Mouse (Mus musculus): ENCODE results near the gene Epsti1. TPM values are rescaled to one million over a fixed set of nuclear protein-coding genes. Genes with fewer than 3 reads are reported as not detected.

Gene Epsti1
- polyA plus RNA-seq, 1 experiment from 2014 or later, result 124 TPM

- WGBS (ENCODE audit: missing documents), result 53% methylated on average over 10 of the region's 10 CpGs
- Histone ChIP-seq H3K27ac (no peak overlapping the region), H3K79me2 (ENCODE audit: inconsistent target) (no peaks in the 10 kb centered on the region), H3K36me3 (ENCODE audit: inconsistent target) (no peaks in the 10 kb centered on the region), H3K4me3 (ENCODE audit: inconsistent target) (no peak overlapping the region)
Measured at GRCm38 (mm10) chr14:78011808-78012207, 107.8 kb downstream of the Epsti1 start.

- no peak overlapping the region for H3K4me3 ChIP-seq (ENCODE audit: inconsistent target)
- 88% methylated on average over 7 of the region's 7 CpGs for WGBS (ENCODE audit: missing documents)
Measured at GRCm38 (mm10) chr14:78015540-78016321, 111.7 kb downstream of the Epsti1 start.

GRCm38 (mm10) chr14:78016398-78016797 lies 112.4 kb downstream of the Epsti1 start:
- no peaks in the 10 kb centered on the region for H3K36me3 ChIP-seq (ENCODE audit: inconsistent target)
- no peaks in the 10 kb centered on the region for H3K79me2 ChIP-seq (ENCODE audit: inconsistent target)
- H3K4me3 ChIP-seq (ENCODE audit: inconsistent target), result no peak overlapping the region
- WGBS (ENCODE audit: missing documents), result 90% methylated on average over 4 of the region's 4 CpGs
- H3K27ac ChIP-seq, result no peak overlapping the region

More at GRCm38 (mm10) chr14:78015540-78016321, 111.7 kb downstream of the Epsti1 start:
- Histone ChIP-seq H3K79me2 (ENCODE audit: inconsistent target) (no peaks in the 10 kb centered on the region), H3K36me3 (ENCODE audit: inconsistent target) (no peaks in the 10 kb centered on the region), H3K27ac (no peak overlapping the region)

DNA sequence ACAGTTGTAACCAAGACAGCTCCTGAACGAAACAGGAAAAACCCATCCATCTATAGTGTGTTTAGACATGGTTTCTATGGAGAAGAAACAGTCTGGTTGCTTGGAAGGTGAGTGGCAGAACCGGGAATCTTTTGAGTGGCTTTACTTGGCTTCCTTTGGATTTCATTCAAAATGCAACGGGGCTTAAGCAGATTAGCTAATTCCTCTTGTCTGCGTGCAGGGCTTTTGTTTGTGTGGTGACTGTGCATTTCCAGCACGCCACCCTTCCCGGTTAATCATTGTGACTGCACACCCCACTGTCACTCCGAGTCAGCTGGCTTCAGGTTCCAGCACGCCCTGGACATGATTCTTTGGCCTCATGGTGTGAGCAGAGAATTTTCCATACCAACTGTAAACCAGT lies 115.9 kb downstream of the Epsti1 start:
- H3K36me3 ChIP-seq (ENCODE audit: inconsistent target), result no peaks in the 10 kb centered on the region
- H3K79me2 ChIP-seq (ENCODE audit: inconsistent target), result no peaks in the 10 kb centered on the region
- no peak overlapping the region for H3K27ac ChIP-seq
- no peak overlapping the region for H3K4me3 ChIP-seq (ENCODE audit: inconsistent target)
- 77% methylated on average over 8 of the region's 8 CpGs for WGBS (ENCODE audit: missing documents)

DNA sequence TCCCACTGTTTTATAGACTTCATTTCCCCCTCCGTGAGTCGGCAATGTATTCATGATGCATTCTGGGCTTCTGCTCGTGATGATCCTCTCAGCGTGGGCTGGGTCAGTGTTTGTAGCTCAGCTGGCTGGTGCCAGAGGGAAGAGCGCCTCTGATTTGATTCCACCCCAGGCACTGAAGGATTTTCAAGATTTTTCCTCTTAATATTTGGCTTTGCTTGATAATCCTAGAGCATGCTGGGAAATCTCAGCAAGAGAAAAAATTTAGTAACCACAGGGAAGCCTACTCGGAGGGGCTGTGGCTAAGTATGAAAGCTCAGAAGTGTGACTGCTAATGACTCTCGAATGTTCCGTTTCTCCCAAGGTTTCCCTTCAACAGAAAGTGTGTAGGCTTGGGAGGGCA lies 134.8 kb downstream of the Epsti1 start:
- 78% methylated on average over 8 of the region's 8 CpGs for WGBS (ENCODE audit: missing documents)
- Histone ChIP-seq H3K4me3 (ENCODE audit: inconsistent target) (no peak overlapping the region), H3K27ac (no peak overlapping the region), H3K79me2 (ENCODE audit: inconsistent target) (no peaks in the 10 kb centered on the region), H3K36me3 (ENCODE audit: inconsistent target) (no peaks in the 10 kb centered on the region)

- Histone ChIP-seq H3K4me3 (ENCODE audit: inconsistent target) (no peak overlapping the region), H3K36me3 (ENCODE audit: inconsistent target) (no peaks in the 10 kb centered on the region), H3K27ac (no peak overlapping the region), H3K79me2 (ENCODE audit: inconsistent target) (no peaks in the 10 kb centered on the region)
- 74% methylated on average over 6 of the region's 6 CpGs for WGBS (ENCODE audit: missing documents)
Measured at GRCm38 (mm10) chr14:78040643-78041042, 136.6 kb downstream of the Epsti1 start.

GRCm38 (mm10) chr14:78041886-78042526 lies 138.0 kb downstream of the Epsti1 start:
- H3K4me3 ChIP-seq (ENCODE audit: inconsistent target), result no peak overlapping the region
- no peaks in the 10 kb centered on the region for H3K36me3 ChIP-seq (ENCODE audit: inconsistent target)
- WGBS (ENCODE audit: missing documents), result 88% methylated on average over 11 of the region's 11 CpGs
- H3K27ac ChIP-seq, result no peak overlapping the region
- H3K79me2 ChIP-seq (ENCODE audit: inconsistent target), result no peaks in the 10 kb centered on the region

DNA sequence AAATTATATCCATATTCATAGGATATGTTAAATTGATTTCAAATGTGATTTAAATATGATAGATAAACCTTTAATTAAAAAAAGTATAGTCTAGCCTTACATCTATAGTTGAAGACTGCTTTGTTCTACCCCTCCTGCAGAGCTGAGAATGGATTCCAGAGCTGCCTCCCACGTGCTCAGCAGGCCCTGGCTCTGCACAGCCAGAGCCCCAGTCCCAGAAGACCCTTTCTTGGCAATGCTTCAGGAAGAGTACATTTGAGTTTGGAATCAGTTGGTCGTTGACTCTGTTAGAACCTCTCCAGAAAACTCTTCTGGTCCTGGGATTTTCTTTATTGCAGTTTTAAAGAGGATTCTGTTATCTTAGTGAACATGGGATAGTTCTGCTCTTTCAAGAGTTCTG lies 139.0 kb downstream of the Epsti1 start:
- H3K4me3 ChIP-seq (ENCODE audit: inconsistent target), result no peak overlapping the region
- no peaks in the 10 kb centered on the region for H3K36me3 ChIP-seq (ENCODE audit: inconsistent target)
- WGBS (ENCODE audit: missing documents), result 60% methylated on average over 2 of the region's 2 CpGs
- no peak overlapping the region for H3K27ac ChIP-seq
- H3K79me2 ChIP-seq (ENCODE audit: inconsistent target), result no peaks in the 10 kb centered on the region

DNA sequence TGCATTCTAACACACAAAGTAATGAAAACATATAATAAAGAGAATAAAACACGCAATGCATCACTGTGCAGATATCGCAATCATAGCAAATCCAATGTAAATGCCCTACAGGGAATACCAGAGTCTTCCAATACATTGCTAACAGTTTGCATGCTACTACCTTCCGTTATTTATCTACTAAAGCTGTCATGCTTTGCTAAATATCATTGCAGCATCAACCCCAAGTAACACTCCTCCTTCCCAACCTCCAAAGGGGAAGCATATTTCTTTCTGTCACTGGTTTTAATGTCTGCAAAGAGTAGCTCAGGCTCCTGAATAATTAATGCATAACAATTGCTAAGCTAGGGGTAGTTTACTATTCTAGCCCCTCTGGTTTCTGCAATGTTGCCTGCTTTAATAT lies 144.2 kb downstream of the Epsti1 start:
- H3K4me3 ChIP-seq (ENCODE audit: inconsistent target), result no peak overlapping the region
- WGBS (ENCODE audit: missing documents), result 97% methylated on average over 3 of the region's 3 CpGs

DNA sequence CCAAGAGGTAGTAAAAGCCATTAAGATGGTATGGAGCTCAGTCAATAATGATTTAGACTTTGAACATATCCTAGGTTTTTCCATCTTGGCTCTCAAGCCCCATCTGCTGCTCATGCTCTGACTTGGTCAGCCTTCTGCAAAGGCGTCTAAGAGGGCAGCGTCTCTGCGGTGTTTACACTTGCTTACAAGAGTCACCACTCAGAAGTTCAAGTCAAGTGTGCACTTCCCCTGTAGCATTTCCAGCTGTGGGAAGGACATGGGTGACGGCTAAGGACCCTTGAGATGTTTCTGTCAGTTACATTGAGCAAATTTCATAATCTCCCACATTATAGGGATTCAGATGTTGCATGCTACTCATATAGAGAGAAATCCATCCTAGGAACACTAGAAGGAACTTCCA lies 144.6 kb downstream of the Epsti1 start:
- WGBS (ENCODE audit: missing documents), result 93% methylated on average over 4 of the region's 4 CpGs
- H3K79me2 ChIP-seq (ENCODE audit: inconsistent target), result no peaks in the 10 kb centered on the region
- H3K36me3 ChIP-seq (ENCODE audit: inconsistent target), result no peaks in the 10 kb centered on the region
- no peak overlapping the region for H3K27ac ChIP-seq
- no peak overlapping the region for H3K4me3 ChIP-seq (ENCODE audit: inconsistent target)

More for the DNA sequence above, 144.2 kb downstream of the Epsti1 start:
- Histone ChIP-seq H3K79me2 (ENCODE audit: inconsistent target) (no peaks in the 10 kb centered on the region), H3K27ac (no peak overlapping the region), H3K36me3 (ENCODE audit: inconsistent target) (no peaks in the 10 kb centered on the region)

Other genes with a start within 250 kb of the Epsti1 start
- 28.8 to 103 TPM (median 37.3 TPM) in 3 replicates for gene Dnajc15, start 29.1 kb upstream of the Epsti1 start, polyA plus RNA-seq (2018)
- not detected in 3 replicates for gene Fam216b, start 184.8 kb downstream of the Epsti1 start, polyA plus RNA-seq (2018)